Mouse (Mus musculus) gastrocnemius, adult 2 months (tissue): ENCODE measurements around the gene Gm7073. TPM values are rescaled to one million over a fixed set of nuclear protein-coding genes. Genes with fewer than 3 reads are reported as not detected.

ENCODE experiments used
- DNase-seq: peaks from one replicate; pipeline ENCODE4 v3.0.0; 2022
- H3K27ac ChIP-seq: fragments of 200-600 bp; 2 replicates; pipeline ENCODE4 v1.8.1; 2022; ENCODE audit warnings: mild to moderate bottlenecking
- H3K4me3 ChIP-seq: fragments of 200-600 bp; 2 replicates; pipeline ENCODE4 v1.8.1; 2022; ENCODE audit warnings: mild to moderate bottlenecking, moderate library complexity
- CTCF ChIP-seq: fragments of 200-600 bp; IDR thresholded peaks from 2 replicates; pipeline ENCODE4 v1.8.1; 2022; ENCODE audit warnings: antibody characterized with exemption, mild to moderate bottlenecking, moderate library complexity
- intact Hi-C: fragments of 180-260 bp; cut with DNase I; formaldehyde crosslinking; loops from one replicate; pipeline ENCODE4 v1.15.1; 2025
- long read RNA-seq, 2 experiments: library from polyadenylated mRNA; stranded (forward); transcript quantifications; one replicate each; pipeline ENCODE4 v2.0.0; 2021
- total RNA-seq, 2 experiments: library from RNA; stranded (reverse); gene quantifications; 2 replicates each; pipeline ENCODE4 v1.2.3; 2021

Gm7073 gene
- total RNA-seq: not detected
- long read RNA-seq, experiment 1: 0 reads
- long read RNA-seq, experiment 2: 0 reads

GRCm38 (mm10) chrX:60539149-60539548 lies at the start of gene Gm7073:
Gm7073 (minus strand) TSS chrX:60539249.
- no peak for DNase-seq
- no peak within 1 kb of the TSS for H3K27ac ChIP-seq
- H3K4me3 ChIP-seq: no peak within 1 kb of the TSS
- intact Hi-C loops: no loop called here
- TF ChIP-seq CTCF: no peak

GRCm38 (mm10) chrX:60570539-60570938 lies 31.5 kb upstream of the Gm7073 start:
- no peak for TF ChIP-seq CTCF
- intact Hi-C loops: no loop called here
- Histone ChIP-seq H3K4me3 (no peak overlapping the region), H3K27ac (no peak overlapping the region)
- no peak for DNase-seq

DNA sequence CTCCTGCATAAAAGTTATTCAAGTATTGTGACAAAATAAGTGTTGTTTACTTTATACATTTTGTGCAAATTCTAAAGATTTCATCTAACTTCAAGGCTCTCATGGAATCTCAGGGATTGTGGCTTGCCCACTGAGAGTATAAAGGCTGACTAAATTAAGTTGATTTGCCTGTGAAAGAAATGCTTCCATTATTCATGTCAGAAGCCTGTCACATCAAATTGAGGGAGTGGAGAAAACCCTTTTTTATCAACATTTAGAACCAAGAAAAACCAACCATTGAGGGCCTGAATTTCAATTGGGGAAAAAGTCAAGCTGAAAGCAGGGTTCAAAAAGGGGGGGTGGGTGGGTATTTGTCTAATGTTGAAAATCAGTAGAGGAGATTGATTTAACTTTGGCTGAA lies 30.0 kb upstream of the Gm7073 start:
- H3K27ac ChIP-seq: no peak overlapping the region
- no peak overlapping the region for H3K4me3 ChIP-seq
- DNase-seq: no peak
- intact Hi-C loops: no loop called here
- TF ChIP-seq CTCF: no peak

GRCm38 (mm10) chrX:60555242-60555641 lies 16.2 kb upstream of the Gm7073 start:
- Histone ChIP-seq H3K4me3 (no peak overlapping the region), H3K27ac (no peak overlapping the region)
- intact Hi-C loops: no loop called here
- TF ChIP-seq CTCF: no peak
- no peak for DNase-seq

DNA sequence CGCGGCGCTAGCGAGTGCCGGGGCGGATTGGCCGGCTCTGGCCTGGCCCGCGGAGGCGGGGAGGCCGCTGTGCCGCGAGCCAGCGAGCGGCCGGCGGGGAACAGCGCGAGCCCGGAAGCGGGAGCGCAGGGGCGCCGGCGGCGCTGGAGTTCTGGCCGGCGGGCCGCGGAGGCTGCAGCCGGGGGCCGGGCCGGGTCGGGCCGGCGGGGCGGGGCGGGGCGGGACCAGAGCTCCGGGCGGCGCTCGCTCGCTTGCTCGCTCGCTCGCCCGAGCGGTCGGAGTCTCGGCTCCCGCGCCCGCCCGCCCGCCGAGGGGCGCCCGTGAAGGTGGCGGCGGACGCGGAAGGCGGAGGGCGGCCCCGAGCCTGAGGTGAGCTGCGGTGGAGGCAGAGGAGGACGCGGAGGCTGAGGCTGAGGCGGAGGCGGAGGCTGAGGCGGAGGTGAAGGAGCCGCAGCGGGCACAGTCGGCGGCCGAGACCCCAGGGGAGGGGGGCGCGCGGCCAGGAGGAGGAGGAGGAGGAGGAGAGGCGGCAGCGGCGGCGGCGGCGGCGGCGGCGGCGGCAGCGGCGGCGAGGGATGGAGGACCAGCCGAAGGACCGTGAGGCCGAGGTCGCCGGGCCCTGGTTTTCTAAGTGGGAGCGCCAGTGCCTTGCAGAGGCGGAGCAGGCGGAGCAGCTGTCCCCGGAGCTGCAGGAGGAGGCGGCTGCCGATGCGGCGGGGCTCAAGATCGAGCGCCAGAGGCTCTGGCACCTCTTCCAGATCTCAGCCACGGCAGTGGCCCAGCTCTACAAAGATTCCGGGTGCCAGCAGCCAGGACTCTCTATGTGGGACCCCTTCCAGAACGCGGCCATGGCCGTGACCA lies 8.6 kb upstream of the Gm7073 start:
- peak overlapping the region; percentile 72 for H3K4me3 ChIP-seq
- H3K27ac ChIP-seq: no peak overlapping the region
- intact Hi-C loops: no loop called here
- DNase-seq: peak; percentile 63
- TF ChIP-seq CTCF: no peak

DNA sequence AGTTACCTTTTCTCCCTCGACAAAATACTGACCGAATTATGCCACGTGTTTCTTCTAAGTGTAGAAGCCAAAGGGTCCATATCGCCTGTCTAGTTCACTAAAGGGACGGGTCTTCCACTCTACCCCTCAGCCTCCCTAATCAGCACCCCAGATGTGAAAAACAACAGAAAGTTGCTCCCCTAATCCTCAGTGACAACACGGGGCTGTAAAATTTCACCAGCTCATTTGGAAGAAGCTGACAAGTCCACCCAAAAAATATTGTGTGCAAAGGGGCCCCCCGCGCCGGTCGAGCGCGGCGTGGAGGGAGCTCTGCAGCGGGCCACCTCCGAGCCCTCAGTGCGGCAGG lies 8.0 kb upstream of the Gm7073 start:
- intact Hi-C loops: no loop called here
- DNase-seq: no peak
- no peak for TF ChIP-seq CTCF
- Histone ChIP-seq H3K4me3 (peak overlapping the region; percentile 72), H3K27ac (no peak overlapping the region)

- no peak for TF ChIP-seq CTCF
- Histone ChIP-seq H3K4me3 (no peak overlapping the region), H3K27ac (no peak overlapping the region)
- no peak for DNase-seq
- intact Hi-C loops: no loop called here
Observed at GRCm38 (mm10) chrX:60545906-60546305, 6.9 kb upstream of the Gm7073 start.

GRCm38 (mm10) chrX:60545444-60545843 lies 6.4 kb upstream of the Gm7073 start:
- DNase-seq: no peak
- no peak for TF ChIP-seq CTCF
- intact Hi-C loops: no loop called here
- Histone ChIP-seq H3K4me3 (no peak overlapping the region), H3K27ac (no peak overlapping the region)

- intact Hi-C loops: no loop called here
- no peak for DNase-seq
- no peak overlapping the region for H3K4me3 ChIP-seq
- H3K27ac ChIP-seq: no peak overlapping the region
- TF ChIP-seq CTCF: no peak
Observed at GRCm38 (mm10) chrX:60544098-60544497, 5.0 kb upstream of the Gm7073 start.

GRCm38 (mm10) chrX:60542901-60543300 lies 3.9 kb upstream of the Gm7073 start:
- intact Hi-C loops: no loop called here
- TF ChIP-seq CTCF: no peak
- H3K4me3 ChIP-seq: no peak overlapping the region
- no peak for DNase-seq
- no peak overlapping the region for H3K27ac ChIP-seq

- no peak for DNase-seq
- H3K27ac ChIP-seq: no peak overlapping the region
- no peak overlapping the region for H3K4me3 ChIP-seq
- intact Hi-C loops: no loop called here
- peak; percentile 49 for TF ChIP-seq CTCF
Observed at GRCm38 (mm10) chrX:60503995-60504394, 35.1 kb downstream of the Gm7073 start.

DNA sequence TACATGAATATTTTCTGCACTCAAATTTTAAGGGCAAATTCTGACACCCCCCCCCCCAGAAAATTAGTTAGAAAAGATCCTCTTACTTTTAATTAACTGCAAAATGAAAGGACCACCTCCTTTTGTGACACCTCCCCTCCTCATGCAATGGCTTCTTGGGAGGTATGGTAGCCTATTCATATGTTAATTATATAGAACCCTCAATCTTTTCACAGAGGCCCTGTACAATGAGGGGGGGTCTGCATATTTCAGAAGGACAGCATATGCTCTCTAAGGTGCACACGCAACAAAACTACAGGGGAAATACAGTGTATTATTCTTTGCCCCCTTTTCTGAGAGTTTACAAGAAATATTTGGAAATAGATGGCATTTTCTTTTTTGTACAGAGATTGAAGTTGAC lies 41.3 kb downstream of the Gm7073 start:
- intact Hi-C loops: no loop called here
- no peak for DNase-seq
- Histone ChIP-seq H3K27ac (no peak overlapping the region), H3K4me3 (no peak overlapping the region)
- no peak for TF ChIP-seq CTCF

- DNase-seq: no peak
- intact Hi-C loops: no loop called here
- H3K4me3 ChIP-seq: no peak overlapping the region
- no peak overlapping the region for H3K27ac ChIP-seq
- peak; percentile 21; the same call in 1 of the 2 replicates for TF ChIP-seq CTCF
Observed at GRCm38 (mm10) chrX:60495308-60495707, 43.7 kb downstream of the Gm7073 start.

GRCm38 (mm10) chrX:60463786-60464185 lies 75.3 kb downstream of the Gm7073 start:
- Histone ChIP-seq H3K4me3 (no peak overlapping the region), H3K27ac (no peak overlapping the region)
- no peak for DNase-seq
- intact Hi-C loops: loop anchor here (10.0 kb wide), 1 partner anchor 449 kb away; no protein-coding TSS in a partner anchor
- TF ChIP-seq CTCF: peak; percentile 70
